Mouse (Mus musculus) v-Abl transformed pro-B cells (cell line): Measurements from ENCODE around the gene Gm17018.

Experiments used
- in situ Hi-C, 2 experiments: fragments of 400-800 bp; cut with MboI; formaldehyde crosslinking; loops; one replicate each; pipeline ENCODE4 v1.15.1; 2025; ENCODE audit not compliant: unreplicated experiment in 2 of 2

The Gm17018 gene

GRCm38 (mm10) chr19:45544152-45544924, 16.1 kb upstream of the Gm17018 start:
- in situ Hi-C loops = loop anchor here (10.0 to 25.0 kb wide), 4 partner anchors 60 to 968 kb away; partner anchors contain the start of genes Btrc (in 1 of the 2) and Trim8 (in 1 of the 2)

DNA sequence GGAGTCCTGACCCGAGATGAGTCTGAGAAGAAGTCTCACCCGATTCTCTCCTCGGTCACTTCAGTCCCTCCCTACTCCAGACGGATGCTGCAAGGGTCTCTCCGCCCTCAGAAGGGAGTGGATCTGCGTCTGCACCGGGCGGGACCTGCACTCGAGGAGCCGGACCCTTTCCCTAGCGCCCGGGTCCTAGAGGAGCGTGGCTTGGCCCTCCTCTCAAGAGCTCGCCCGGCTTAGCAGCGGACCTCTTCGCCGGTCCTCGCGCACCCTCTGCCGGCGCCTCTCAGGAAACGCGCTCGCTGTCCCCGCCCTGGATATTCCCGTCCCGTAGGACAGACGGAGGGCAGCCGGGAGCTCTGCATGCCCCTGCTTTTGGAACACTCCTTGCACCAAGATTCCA, 15.5 kb upstream of the Gm17018 start:
- in situ Hi-C loops = loop anchor here (5.0 to 25.0 kb wide), 7 partner anchors 60 to 967 kb away; partner anchors contain the start of genes Btrc (in 1 of the 2) and Trim8 (in 1 of the 2)

DNA sequence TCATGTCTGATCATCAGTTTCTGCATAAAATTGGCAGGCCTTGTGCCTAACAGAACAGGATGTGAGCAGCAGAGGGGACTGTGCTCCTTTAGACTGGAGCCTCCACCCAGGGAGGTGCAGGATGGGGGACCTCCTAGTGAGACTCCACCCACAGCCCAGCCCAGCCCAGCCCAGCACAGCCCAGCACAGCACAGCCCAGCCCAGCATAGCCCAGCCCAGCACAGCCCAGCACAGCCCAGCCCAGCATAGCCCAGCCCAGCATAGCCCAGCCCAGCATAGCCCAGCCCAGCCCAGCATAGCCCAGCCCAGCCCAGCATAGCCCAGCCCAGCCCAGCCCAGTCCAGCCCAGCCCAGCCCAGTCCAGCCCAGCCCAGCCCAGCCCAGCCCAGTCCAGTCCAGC, 12.2 kb upstream of the Gm17018 start:
- in situ Hi-C loops = loop anchor here (5.0 to 25.0 kb wide), 7 partner anchors 63 to 964 kb away; partner anchors contain the start of genes Btrc (in 1 of the 2) and Trim8 (in 1 of the 2)

GRCm38 (mm10) chr19:45549128-45549915, 11.1 kb upstream of the Gm17018 start:
- in situ Hi-C loops = loop anchor here (5.0 to 25.0 kb wide), 7 partner anchors 65 to 963 kb away; partner anchors contain the start of genes Btrc (in 1 of the 2) and Trim8 (in 1 of the 2)

GRCm38 (mm10) chr19:45549948-45550347, 10.5 kb upstream of the Gm17018 start:
- in situ Hi-C loops = loop anchor here (5.0 to 25.0 kb wide), 8 partner anchors 65 to 962 kb away; partner anchors contain the start of genes Hps6 (in 2 of the 2), Btrc (in 1 of the 2) and Trim8 (in 1 of the 2)

- in situ Hi-C loops = loop anchor here (25.0 kb wide), 1 partner anchor 460 kb away; the partner anchor contains the start of gene Hps6 (in 2 of the 2)
These were observed 8.2 kb upstream of the Gm17018 start for GRCm38 (mm10) chr19:45552187-45552586.

GRCm38 (mm10) chr19:45554136-45554535, 6.3 kb upstream of the Gm17018 start:
- in situ Hi-C loops = loop anchor here (25.0 kb wide), 1 partner anchor 458 kb away; the partner anchor contains the start of gene Hps6 (in 2 of the 2)

DNA sequence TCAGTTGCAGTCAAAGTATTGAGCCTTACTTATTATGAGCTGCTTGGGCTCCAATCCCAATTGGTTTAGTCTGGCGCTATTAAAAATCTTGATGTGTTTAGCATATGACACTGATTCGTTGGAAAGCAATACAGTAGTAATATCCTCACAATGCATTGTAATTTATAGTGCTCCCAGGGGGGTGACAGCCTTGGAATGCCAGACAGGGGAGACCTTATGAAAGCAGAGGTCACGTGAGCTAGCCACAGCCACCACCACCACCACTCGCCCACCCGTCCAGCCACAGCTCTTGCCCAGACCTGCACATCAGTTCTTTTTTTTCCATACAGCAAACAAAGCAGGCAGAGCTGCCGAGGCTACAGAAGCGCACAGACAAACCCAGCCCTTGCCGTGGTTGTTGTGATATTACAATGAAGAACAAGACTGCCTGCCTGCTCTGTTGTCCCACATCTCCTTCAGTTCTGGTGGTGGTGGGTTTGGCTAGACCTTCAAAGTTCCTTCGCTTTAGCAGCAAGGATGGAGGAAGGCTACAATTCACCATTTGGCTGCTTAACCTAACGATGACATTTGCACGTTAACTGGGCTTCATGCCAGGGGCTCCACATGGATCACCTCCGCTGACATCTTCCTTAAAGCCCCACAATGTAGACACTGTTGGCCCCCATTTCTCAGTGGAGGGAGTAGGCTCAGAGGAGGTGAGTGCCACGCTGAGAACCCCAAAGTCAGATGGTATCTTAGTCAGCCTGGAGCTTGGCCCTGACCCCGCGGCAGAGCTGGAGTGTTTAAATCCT, 5.7 kb downstream of the Gm17018 start:
- in situ Hi-C loops = loop anchor here (25.0 kb wide), 1 partner anchor 446 kb away; the partner anchor contains the start of gene Hps6 (in 2 of the 2)

DNA sequence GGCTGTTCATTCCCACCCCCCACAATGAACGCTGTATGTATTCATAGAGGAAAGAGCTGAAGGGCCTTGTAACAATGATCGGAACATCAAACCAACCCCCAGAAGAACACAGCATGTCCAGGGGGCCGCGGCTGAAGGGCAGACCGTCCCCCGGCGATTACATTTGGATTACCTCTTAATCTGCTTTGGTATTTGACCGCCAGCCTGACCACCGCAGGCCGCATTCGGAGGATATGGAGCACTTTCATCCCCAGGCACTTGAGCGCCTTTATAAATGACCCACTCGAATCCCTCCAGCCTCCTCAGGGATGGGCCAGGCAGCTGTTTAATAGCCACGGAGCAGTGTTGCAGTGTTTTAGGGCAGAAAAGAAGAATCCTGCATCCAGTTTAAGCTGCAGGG, 7.0 kb downstream of the Gm17018 start:
- in situ Hi-C loops = loop anchor here (25.0 kb wide), 1 partner anchor 445 kb away; the partner anchor contains the start of gene Hps6 (in 2 of the 2)

DNA sequence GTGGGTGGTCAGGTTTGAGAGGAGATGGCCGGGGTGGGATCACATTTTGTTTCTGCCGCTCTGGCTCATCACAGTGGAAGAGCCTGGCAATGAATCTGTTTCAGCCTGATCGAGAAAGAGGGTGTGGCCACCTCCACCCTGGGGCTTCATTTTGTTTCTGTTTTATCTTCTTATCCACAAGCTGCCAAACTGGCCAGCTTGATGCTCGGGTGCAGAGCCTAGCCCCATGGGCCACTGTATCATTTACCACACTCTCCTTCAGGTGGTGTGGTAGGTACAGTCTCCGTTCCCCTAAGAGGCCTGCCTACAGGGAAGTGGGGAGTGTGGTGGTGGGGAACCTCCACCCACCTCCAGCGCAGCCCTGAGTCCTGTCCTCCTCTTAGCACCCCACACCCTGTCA, 12.6 kb downstream of the Gm17018 start:
- in situ Hi-C loops = loop anchor here (5.0 to 25.0 kb wide), 2 partner anchors 174 to 439 kb away; partner anchors contain the start of genes Hps6 (in 2 of the 2) and Npm3 (in 2 of the 2)

DNA sequence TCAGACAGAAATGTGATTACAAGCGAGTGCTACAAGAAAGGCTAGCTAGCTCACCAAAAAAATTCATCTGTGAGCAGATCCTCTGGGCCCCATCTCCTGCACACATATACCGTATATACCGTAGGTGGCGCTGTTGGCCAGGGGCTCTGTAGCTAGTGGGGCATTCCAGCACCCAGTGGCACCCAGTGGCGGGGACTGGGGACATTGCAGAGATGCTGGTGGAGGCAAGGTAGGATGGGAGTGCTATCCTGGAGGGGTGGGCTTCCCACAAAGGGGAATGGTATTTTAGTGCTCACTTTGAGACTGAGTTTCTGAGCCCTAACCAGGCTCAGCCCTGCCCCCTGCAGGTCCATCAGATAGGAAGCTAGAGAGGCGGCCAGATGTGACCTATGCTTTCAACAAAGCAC, 13.4 kb downstream of the Gm17018 start:
- in situ Hi-C loops = loop anchor here (5.0 to 25.0 kb wide), 2 partner anchors 173 to 438 kb away; partner anchors contain the start of genes Hps6 (in 2 of the 2) and Npm3 (in 2 of the 2)

DNA sequence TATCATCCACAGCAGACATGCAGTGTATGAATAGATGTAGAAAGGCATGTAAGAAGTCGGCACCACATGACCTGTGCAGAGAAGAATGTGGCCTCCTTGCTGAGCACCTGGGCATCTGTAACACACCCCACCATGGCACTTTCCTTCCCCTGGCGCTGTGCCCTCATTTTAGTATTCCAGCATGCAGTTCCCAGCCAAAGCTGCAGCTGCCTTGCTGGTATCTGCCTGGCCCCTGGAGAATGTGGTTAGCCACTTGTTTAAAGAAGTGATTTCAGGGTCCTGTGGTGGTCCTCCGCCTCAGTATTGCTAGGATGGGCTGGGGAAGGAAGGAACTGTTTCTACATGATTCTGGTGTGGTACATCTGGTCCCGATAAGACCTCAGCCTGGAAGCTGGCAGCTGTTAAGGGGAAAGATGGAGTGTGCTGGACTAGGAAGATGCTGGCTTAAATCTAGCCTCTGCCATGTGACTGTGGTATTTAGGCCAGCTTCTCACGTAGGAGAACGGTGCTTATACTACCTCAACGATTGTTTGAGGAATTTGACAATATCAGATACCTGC, 14.0 kb downstream of the Gm17018 start:
- in situ Hi-C loops = loop anchor here (5.0 to 25.0 kb wide), 2 partner anchors 173 to 438 kb away; partner anchors contain the start of genes Hps6 (in 2 of the 2) and Npm3 (in 2 of the 2)

DNA sequence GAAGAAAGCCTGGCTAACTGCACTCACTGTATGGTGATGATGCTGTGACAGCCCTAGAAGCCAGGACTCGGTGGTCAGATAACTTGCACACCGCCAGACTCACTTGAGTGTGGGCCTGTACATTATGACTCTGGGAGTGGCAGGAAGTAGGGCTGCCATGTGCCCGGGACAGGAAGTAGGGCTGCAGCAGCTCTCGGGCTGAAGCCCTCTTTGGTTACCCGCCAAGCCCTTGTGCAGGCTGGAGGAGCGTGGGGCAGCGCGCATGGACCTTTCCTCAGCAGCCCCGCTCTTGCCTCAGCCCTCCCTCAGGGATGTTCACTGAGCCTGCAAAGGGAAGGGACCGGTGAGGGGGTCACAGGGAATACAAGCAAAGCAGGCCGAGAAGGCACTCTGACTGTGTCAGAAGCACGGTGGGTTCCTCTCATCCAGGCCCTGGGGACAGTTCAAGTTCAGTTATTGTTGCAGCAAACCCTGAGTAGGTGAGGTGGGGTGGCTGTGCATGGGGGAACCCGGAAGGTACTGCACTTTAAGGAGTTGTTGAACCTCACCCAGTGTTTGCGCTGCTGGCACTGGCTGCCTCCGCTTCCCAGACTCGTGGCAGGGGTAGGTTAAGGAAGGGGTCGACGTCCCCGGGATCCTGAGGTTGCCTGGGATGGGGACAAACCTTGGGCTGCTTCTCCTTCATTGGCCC, 14.7 kb downstream of the Gm17018 start:
- in situ Hi-C loops = loop anchor here (5.0 to 25.0 kb wide), 2 partner anchors 172 to 437 kb away; partner anchors contain the start of genes Hps6 (in 2 of the 2) and Npm3 (in 2 of the 2)

- in situ Hi-C loops = no loop called here
These were observed 15.2 kb downstream of the Gm17018 start for GRCm38 (mm10) chr19:45575632-45576001.

- in situ Hi-C loops = no loop called here
These were observed 16.8 kb downstream of the Gm17018 start for GRCm38 (mm10) chr19:45577141-45577750.

- in situ Hi-C loops = no loop called here
These were observed 18.6 kb downstream of the Gm17018 start for GRCm38 (mm10) chr19:45578976-45579375.

DNA sequence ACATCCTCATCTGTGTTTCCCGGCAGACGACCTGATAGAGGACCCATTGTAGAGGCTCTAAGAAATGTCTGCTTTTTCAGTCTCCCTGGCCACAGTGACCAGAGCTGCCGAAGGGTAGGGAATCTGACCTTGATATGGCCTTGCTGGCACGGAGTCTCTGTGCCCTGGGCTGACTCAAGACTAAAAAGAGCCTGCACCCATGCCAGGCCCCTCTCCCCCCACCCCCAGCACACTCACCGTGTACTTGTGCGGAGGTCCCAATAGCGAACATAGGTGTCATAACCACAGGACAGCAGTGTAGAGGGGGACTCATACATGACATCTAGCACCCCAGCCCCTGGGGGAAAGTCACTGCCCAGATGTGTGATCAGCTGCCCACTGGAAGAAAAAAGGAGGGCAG, 19.0 kb downstream of the Gm17018 start:
- in situ Hi-C loops = no loop called here

DNA sequence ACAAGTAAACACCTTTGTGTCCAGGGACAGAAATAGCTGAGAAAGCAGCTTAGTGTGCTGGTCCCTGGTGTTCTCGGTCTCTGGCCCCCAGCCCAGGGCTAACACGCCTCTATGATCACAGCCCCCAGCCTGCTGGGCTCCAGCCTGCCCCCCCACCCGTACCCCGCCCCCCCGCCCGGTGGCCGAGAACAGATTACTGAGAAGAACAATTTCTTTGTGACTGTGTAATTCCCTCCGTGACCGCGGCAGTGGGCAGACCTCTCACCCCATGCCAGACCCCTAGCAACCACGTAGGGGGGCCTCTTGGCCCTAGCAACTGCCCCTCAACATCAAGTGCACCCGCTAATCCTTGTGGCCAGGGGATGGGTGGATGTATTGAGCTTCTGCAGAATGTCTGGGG, 19.8 kb downstream of the Gm17018 start:
- in situ Hi-C loops = no loop called here
